Mouse (Mus musculus): Measurements from ENCODE around the gene Dhcr7. TPM values are rescaled to one million over a fixed set of nuclear protein-coding genes. Genes with fewer than 3 reads are reported as not detected.

The Dhcr7 gene
- total and polyA plus RNA-seq, 2 experiments from 2014 or later, result 70.2 to 84.4 TPM

DNA sequence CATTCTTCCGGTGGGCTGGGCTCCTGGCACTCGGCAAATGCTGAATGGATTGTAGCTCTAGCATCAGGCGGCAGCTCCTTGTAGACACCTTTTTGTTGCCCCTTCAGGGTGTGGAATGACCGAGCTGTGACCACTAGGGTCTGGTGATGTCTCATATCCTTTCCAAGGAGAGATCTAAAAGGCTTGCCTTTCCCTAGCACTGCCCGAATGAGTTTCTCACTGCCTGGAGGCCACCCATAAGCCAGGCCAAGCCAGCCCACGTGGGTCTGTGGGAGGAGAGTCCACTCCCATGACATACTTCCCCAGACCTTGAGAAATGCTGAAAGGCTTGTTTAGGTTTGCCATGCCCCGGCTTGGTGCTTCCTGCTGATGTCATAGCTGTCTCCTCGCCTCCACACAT, 9.3 kb downstream of the Dhcr7 start:
- Histone ChIP-seq H3K9ac (replicated peaks; ENCODE audit: low read length) (no peak overlapping the region), H3K4me2 (ENCODE audit: low read depth, low read length) (peak overlapping the region; percentile 91), H3K4me1 (ENCODE audit: insufficient read depth, low read length) (peaks cover 23% of the 10 kb centered on the region), H3K4me3 (ENCODE audit: low read length) (no peak overlapping the region), H3K27ac (no peak overlapping the region), H3K27me3 (ENCODE audit: insufficient read depth, low read length) (no peaks in the 10 kb centered on the region), H3K9me3 (ENCODE audit: low read length) (no peaks in the 10 kb centered on the region), H3K36me3 (ENCODE audit: insufficient read depth, low read length) (peaks cover 4% of the 10 kb centered on the region; the same call in 1 of the 2 replicates)
- no peak for DNase-seq (ENCODE audit: low spot score)
- 78% methylated on average over 8 of the region's 8 CpGs for WGBS
- ATAC-seq, result no peak
- TF ChIP-seq CTCF (IDR thresholded peaks at IDR 0.05; ENCODE audit: low read depth), result no peak

DNA sequence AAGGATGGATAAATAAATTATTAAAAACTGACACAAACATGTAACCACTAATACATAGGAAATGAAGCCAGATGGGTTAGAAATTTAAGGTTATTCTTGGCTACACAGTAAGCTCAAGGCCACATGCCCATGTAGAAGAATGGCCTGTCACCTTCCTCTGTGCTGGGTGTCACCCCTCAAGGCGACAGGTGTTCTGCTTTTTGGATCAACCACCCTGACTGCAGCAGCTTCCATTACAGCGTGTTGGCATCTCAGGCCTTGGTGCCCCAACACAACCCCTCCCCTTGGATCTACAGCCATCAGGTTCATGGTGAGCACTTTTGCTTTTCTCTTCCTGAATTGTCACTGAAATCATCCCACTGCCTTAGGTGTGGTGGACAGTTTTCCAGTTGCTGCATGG, 9.7 kb downstream of the Dhcr7 start:
- no peaks in the 10 kb centered on the region for H3K9me3 ChIP-seq (ENCODE audit: low read length)
- no peaks in the 10 kb centered on the region for H3K27me3 ChIP-seq (ENCODE audit: insufficient read depth, low read length)
- H3K36me3 ChIP-seq (ENCODE audit: insufficient read depth, low read length), result peaks cover 9% of the 10 kb centered on the region; the same call in 1 of the 2 replicates
- peak overlapping the region; percentile 91; the same call in 1 of the 2 replicates for H3K4me2 ChIP-seq (ENCODE audit: low read depth, low read length)
- no peak for ATAC-seq
- H3K4me1 ChIP-seq (ENCODE audit: insufficient read depth, low read length), result peaks cover 23% of the 10 kb centered on the region
- 95% methylated on average over 2 of the region's 2 CpGs for WGBS
- no peak overlapping the region for H3K9ac ChIP-seq (replicated peaks; ENCODE audit: low read length)
- no peak for TF ChIP-seq CTCF (IDR thresholded peaks at IDR 0.05; ENCODE audit: low read depth)
- no peak overlapping the region for H3K27ac ChIP-seq
- no peak overlapping the region for H3K4me3 ChIP-seq (ENCODE audit: low read length)
- DNase-seq (ENCODE audit: low spot score), result no peak

DNA sequence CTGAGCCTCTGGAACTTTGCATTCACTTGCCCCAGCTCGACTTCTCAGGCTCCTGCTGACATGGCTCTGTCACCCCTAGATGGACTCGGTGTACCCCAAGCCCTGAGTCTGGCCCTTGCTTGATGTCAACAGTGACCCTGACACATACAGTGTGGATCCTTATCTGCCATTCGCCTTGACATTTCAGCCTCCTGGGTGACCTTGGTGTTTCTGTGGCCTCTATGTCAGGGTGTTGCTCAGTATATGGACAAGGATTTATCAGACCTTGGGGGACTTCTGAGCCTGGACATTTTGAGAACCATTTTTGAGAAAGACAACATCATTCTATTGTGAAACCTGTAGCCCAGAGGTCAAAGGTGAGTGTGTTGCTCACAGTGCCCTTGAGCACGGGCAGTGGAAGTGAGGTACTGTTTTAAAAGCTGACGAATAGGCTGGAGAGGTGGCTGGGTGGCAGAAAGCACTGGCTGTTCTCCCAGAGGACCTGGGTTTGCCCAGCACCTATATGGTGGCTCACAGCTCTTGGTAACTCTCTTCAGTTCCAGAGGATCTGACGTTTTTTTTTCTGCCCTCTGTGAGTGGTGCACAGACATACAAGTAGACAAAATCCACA, 10.7 kb downstream of the Dhcr7 start:
- Histone ChIP-seq H3K9ac (replicated peaks; ENCODE audit: low read length) (no peak overlapping the region), H3K27me3 (ENCODE audit: insufficient read depth, low read length) (no peaks in the 10 kb centered on the region), H3K27ac (no peak overlapping the region), H3K4me2 (ENCODE audit: low read depth, low read length) (no peak overlapping the region), H3K9me3 (ENCODE audit: low read length) (no peaks in the 10 kb centered on the region), H3K4me3 (ENCODE audit: low read length) (no peak overlapping the region), H3K36me3 (ENCODE audit: insufficient read depth, low read length) (peaks cover 19% of the 10 kb centered on the region), H3K4me1 (ENCODE audit: insufficient read depth, low read length) (peaks cover 23% of the 10 kb centered on the region)
- ATAC-seq (no peak), DNase-seq (ENCODE audit: low spot score) (no peak)
- TF ChIP-seq CTCF (IDR thresholded peaks at IDR 0.05; ENCODE audit: low read depth), result no peak
- 84% methylated on average over 6 of the region's 6 CpGs for WGBS

DNA sequence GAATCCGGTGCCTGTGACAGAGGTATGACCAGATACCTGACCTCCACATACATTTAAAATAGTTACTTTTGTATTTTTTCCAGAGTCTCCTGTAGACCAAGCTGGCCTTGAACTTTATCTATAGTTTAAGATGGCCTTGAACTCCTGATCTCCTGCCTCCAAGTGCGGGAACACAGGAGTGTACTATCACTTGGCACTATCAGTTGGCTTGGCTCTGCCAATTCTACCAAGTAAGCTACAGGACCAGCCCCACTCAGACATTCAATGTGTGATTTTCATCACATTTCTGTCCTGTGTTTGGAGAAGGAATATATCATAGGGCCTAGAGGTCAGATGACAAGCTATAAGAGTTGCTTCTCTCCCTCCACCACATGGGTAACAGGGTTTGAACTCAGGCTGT, 11.4 kb downstream of the Dhcr7 start:
- TF ChIP-seq CTCF (IDR thresholded peaks at IDR 0.05; ENCODE audit: low read depth), result no peak
- Histone ChIP-seq H3K27ac (no peak overlapping the region), H3K4me3 (ENCODE audit: low read length) (no peak overlapping the region), H3K27me3 (ENCODE audit: insufficient read depth, low read length) (no peaks in the 10 kb centered on the region), H3K9ac (replicated peaks; ENCODE audit: low read length) (no peak overlapping the region), H3K4me1 (ENCODE audit: insufficient read depth, low read length) (peaks cover 23% of the 10 kb centered on the region), H3K4me2 (ENCODE audit: low read depth, low read length) (no peak overlapping the region), H3K9me3 (ENCODE audit: low read length) (no peaks in the 10 kb centered on the region), H3K36me3 (ENCODE audit: insufficient read depth, low read length) (peaks cover 19% of the 10 kb centered on the region)
- ATAC-seq, result no peak
- 92% methylated on average over 2 of the region's 2 CpGs for WGBS
- no peak for DNase-seq (ENCODE audit: low spot score)

DNA sequence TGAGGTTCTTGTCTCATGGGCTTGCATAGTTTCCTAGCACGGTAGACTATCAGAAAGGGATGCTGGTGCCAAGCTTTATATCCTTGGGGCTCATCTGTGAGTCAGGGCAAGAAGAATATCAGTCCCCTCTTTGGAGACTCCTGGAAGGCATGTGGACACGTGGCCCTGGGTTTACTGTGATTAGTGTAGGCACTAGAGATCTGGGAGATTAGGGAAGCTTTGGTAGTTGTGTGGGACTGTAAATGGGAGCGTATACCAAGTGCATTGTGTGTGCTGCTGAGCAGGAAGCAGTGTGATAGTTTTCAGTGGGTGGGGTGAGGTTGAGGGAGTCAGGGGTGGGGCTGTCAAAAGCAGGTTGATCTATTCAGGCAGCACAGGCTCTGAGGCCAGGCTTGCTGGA, 12.0 kb downstream of the Dhcr7 start:
- no peaks in the 10 kb centered on the region for H3K27me3 ChIP-seq (ENCODE audit: insufficient read depth, low read length)
- TF ChIP-seq CTCF (IDR thresholded peaks at IDR 0.05; ENCODE audit: low read depth), result no peak
- DNase-seq (ENCODE audit: low spot score) (no peak), ATAC-seq (no peak)
- peaks cover 23% of the 10 kb centered on the region for H3K4me1 ChIP-seq (ENCODE audit: insufficient read depth, low read length)
- no peak overlapping the region for H3K9ac ChIP-seq (replicated peaks; ENCODE audit: low read length)
- no peak overlapping the region for H3K4me3 ChIP-seq (ENCODE audit: low read length)
- no peaks in the 10 kb centered on the region for H3K9me3 ChIP-seq (ENCODE audit: low read length)
- 0 out of 2 replicates have a peak overlapping the region, but pooled peaks have one; percentile 5 for H3K4me2 ChIP-seq (ENCODE audit: low read depth, low read length)
- no peak overlapping the region for H3K27ac ChIP-seq
- 63% methylated on average over 3 of the region's 3 CpGs for WGBS
- H3K36me3 ChIP-seq (ENCODE audit: insufficient read depth, low read length), result peaks cover 19% of the 10 kb centered on the region

DNA sequence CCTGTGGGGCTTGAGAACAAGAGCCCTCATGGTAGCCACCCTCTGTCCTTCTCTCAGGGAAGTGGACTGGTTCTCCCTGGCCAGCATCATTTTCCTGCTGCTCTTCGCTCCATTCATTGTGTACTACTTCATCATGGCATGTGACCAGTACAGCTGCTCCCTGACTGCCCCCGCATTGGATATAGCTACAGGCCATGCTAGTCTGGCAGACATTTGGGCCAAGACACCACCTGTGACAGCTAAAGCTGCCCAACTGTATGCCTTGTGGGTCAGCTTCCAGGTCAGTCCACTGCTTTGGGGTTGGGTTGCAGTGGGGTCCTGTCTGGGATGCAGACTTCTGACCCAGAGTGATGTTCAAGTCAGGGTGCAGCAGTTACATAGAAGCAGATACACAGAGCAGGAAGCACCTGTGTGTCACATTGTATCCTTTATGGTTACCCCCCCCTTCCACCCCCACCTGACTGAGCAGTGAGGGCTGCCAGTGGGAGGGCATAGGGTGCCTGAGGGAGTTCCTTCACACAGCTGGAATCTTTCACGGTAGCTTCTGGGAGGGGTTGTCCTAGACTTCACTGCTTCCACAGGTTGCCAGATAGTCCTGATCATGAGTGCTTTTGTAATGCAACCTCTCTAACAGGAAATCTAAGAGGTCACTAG, 14.9 kb downstream of the Dhcr7 start:
- H3K4me2 ChIP-seq (ENCODE audit: low read depth, low read length), result no peak overlapping the region
- H3K9ac ChIP-seq (replicated peaks; ENCODE audit: low read length), result no peak overlapping the region
- H3K9me3 ChIP-seq (ENCODE audit: low read length), result no peaks in the 10 kb centered on the region
- ATAC-seq, result no peak
- H3K4me3 ChIP-seq (ENCODE audit: low read length), result no peak overlapping the region
- H3K36me3 ChIP-seq (ENCODE audit: insufficient read depth, low read length), result peaks cover 46% of the 10 kb centered on the region
- no peak for DNase-seq (ENCODE audit: low spot score)
- H3K27ac ChIP-seq, result no peak overlapping the region
- peaks cover 11% of the 10 kb centered on the region; the same call in 1 of the 2 replicates for H3K4me1 ChIP-seq (ENCODE audit: insufficient read depth, low read length)
- WGBS, result 93% methylated on average over 3 of the region's 3 CpGs
- H3K27me3 ChIP-seq (ENCODE audit: insufficient read depth, low read length), result no peaks in the 10 kb centered on the region
- no peak for TF ChIP-seq CTCF (IDR thresholded peaks at IDR 0.05; ENCODE audit: low read depth)

DNA sequence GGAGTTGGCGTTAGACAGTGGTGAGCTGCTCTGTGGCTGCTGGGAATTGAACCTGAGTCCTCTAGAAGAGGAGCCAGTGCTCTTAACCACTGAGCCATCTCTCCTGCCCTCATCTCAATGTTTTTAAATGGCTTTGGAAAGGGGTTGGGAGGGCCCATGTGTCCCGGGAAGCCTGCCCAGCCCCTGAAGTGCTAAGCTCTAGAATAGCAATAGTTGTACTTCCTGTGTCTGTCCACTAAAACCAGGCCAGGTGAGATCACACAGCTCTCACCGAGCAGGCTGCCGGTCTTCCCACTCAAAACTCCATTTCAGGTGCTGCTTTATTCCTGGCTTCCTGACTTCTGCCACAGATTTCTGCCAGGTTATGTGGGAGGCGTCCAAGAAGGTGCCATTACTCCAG, 17.2 kb downstream of the Dhcr7 start:
- H3K27ac ChIP-seq, result no peak overlapping the region
- WGBS, result 94% methylated on average over 5 of the region's 5 CpGs

More for the DNA sequence above, 17.2 kb downstream of the Dhcr7 start:
- DNase-seq (ENCODE audit: low spot score), result no peak
- no peak for TF ChIP-seq CTCF (IDR thresholded peaks at IDR 0.05; ENCODE audit: low read depth)
- peaks cover 68% of the 10 kb centered on the region for H3K36me3 ChIP-seq (ENCODE audit: insufficient read depth, low read length)
- H3K9ac ChIP-seq (replicated peaks; ENCODE audit: low read length), result no peak overlapping the region
- H3K4me1 ChIP-seq (ENCODE audit: insufficient read depth, low read length), result no peaks in the 10 kb centered on the region; the same call in 1 of the 2 replicates
- no peak for ATAC-seq
- H3K4me3 ChIP-seq (ENCODE audit: low read length), result no peak overlapping the region
- no peaks in the 10 kb centered on the region for H3K9me3 ChIP-seq (ENCODE audit: low read length)
- no peak overlapping the region for H3K4me2 ChIP-seq (ENCODE audit: low read depth, low read length)
- no peaks in the 10 kb centered on the region for H3K27me3 ChIP-seq (ENCODE audit: insufficient read depth, low read length)

Data from hindbrain, postnatal 0 days (tissue).